Mouse (Mus musculus): ENCODE measurements around the gene Gpn1. TPM values are rescaled to one million over a fixed set of nuclear protein-coding genes. Genes with fewer than 3 reads are reported as not detected.

The Gpn1 gene
- total and polyA plus RNA-seq, 2 experiments from 2014 or later, result 40.4 to 68.4 TPM

DNA sequence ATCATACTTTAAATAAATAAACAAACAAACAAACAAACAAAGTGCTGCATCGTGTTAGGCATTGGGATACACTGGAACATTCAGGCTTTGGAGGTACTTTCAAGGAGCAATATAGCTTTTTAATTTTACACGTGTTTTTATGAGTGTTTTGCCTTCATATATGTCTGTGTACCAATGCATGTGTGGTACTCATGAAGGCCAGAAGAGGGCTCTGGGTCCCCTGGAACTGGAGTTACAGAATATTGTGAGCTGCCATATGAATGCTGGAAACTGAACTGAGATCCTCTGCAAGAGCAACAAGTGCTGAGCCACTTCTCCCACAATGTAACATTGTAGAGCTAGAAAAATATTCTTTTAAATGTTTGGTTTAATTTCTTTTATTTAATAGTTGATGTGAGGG lies 40.7 kb downstream of the Gpn1 start:
- H3K27me3 ChIP-seq (ENCODE audit: insufficient read depth, low read length), result no peaks in the 10 kb centered on the region
- H3K4me2 ChIP-seq (ENCODE audit: low read depth), result no peak overlapping the region
- H3K27ac ChIP-seq (ENCODE audit: low read depth, low read length), result no peak overlapping the region
- H3K9me3 ChIP-seq (ENCODE audit: low read length), result no peaks in the 10 kb centered on the region
- no peak overlapping the region for H3K4me3 ChIP-seq (ENCODE audit: low read depth, low read length)
- no peak overlapping the region for H3K9ac ChIP-seq
- peaks cover 73% of the 10 kb centered on the region for H3K36me3 ChIP-seq (ENCODE audit: insufficient read depth)
- no peak for TF ChIP-seq CTCF (IDR thresholded peaks at IDR 0.05; ENCODE audit: low read depth)
- WGBS, result 91% methylated on average over 2 of the region's 2 CpGs
- ATAC-seq, result no peak
- H3K4me1 ChIP-seq (ENCODE audit: insufficient read depth), result no peaks in the 10 kb centered on the region
- no peak for DNase-seq

DNA sequence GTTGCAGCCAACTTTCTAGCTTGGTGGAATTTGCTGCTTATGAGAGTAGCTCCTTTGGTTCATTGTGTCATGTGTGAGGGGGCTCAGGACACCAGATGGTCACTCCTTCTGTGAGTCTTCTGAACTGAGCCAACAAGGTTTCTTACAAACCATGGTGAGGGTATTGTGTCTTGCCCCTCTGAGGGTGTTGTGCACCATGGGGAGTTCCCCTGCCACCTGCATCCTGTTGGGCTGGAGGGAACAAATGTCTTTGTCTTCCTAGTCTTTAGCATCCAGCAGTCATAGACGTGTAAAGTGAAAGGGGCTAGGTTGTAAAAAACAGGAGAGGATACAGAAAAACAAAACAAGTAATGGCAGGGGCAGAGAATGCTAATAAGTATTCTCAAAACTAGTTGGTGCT lies 64.9 kb downstream of the Gpn1 start:
- 28% methylated on average over 1 of the region's 1 CpGs for WGBS
- ATAC-seq, result no peak

DNA sequence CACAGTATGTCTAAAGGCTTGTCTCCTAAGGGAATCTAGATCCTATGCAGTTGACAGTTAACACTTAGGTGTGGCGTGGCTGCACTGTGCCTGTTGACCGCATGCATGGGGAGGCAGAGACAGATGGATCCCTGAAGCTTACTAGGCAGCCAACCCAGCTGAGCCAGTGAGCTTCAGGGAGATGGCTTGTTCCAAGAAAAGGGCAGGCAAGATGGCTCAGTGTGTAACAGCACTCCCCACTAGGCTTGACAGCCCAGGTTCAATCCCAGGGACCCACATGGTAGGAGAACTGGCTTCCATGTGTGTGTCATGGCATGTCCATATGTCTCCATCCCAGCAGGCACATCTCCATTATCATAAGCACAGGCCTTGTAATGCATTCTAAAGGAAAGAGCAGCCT lies 65.8 kb downstream of the Gpn1 start:
- no peaks in the 10 kb centered on the region for H3K27me3 ChIP-seq (ENCODE audit: insufficient read depth, low read length)
- DNase-seq, result no peak
- no peak for ATAC-seq
- 91% methylated on average over 2 of the region's 2 CpGs for WGBS
- no peak overlapping the region for H3K27ac ChIP-seq (ENCODE audit: low read depth, low read length)
- no peaks in the 10 kb centered on the region for H3K4me1 ChIP-seq (ENCODE audit: insufficient read depth)
- H3K9ac ChIP-seq, result no peak overlapping the region
- peaks cover 28% of the 10 kb centered on the region for H3K36me3 ChIP-seq (ENCODE audit: insufficient read depth)
- no peak for TF ChIP-seq CTCF (IDR thresholded peaks at IDR 0.05; ENCODE audit: low read depth)
- H3K4me2 ChIP-seq (ENCODE audit: low read depth), result no peak overlapping the region
- H3K4me3 ChIP-seq (ENCODE audit: low read depth, low read length), result no peak overlapping the region
- H3K9me3 ChIP-seq (ENCODE audit: low read length), result no peaks in the 10 kb centered on the region

More for the DNA sequence above, 64.9 kb downstream of the Gpn1 start:
- TF ChIP-seq CTCF (IDR thresholded peaks at IDR 0.05; ENCODE audit: low read depth), result no peak
- no peaks in the 10 kb centered on the region for H3K9me3 ChIP-seq (ENCODE audit: low read length)
- H3K9ac ChIP-seq, result no peak overlapping the region
- no peaks in the 10 kb centered on the region for H3K4me1 ChIP-seq (ENCODE audit: insufficient read depth)
- H3K4me2 ChIP-seq (ENCODE audit: low read depth), result no peak overlapping the region
- H3K27ac ChIP-seq (ENCODE audit: low read depth, low read length), result no peak overlapping the region
- H3K4me3 ChIP-seq (ENCODE audit: low read depth, low read length), result no peak overlapping the region
- H3K36me3 ChIP-seq (ENCODE audit: insufficient read depth), result peaks cover 35% of the 10 kb centered on the region
- no peak for DNase-seq
- H3K27me3 ChIP-seq (ENCODE audit: insufficient read depth, low read length), result no peaks in the 10 kb centered on the region

DNA sequence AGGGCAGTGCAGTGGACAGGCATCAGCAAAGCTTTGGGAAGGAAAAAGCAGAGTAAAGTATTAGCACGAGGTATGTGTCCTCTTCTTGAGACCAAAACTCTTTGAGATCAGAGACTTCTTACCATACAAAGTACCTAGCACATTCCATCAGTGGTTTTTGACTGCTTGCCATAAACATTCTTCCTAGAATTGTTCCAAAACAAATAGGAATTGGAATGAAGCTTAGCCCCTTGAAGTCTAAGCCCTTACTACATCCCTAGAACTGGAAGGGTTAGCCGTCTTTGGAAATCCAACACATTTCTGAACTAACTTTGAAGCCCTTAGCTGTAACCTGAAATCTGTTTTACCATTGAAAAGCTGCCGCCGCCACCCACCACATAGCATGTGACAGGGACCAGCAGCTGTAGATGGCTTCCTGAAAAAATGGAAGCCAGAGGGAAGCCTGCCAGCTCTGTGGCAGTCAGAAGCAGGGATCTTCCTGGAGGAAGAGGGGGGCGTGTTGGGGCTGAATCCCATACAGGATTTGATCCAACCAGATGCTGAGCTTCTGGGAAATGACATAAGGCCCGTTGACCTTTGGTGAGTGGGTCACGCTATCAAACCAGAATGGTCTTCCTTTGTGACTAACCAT lies 67.6 kb downstream of the Gpn1 start:
- no peak overlapping the region for H3K4me3 ChIP-seq (ENCODE audit: low read depth, low read length)
- H3K27me3 ChIP-seq (ENCODE audit: insufficient read depth, low read length), result no peaks in the 10 kb centered on the region
- H3K4me1 ChIP-seq (ENCODE audit: insufficient read depth), result no peaks in the 10 kb centered on the region
- peaks cover 25% of the 10 kb centered on the region for H3K36me3 ChIP-seq (ENCODE audit: insufficient read depth)
- H3K4me2 ChIP-seq (ENCODE audit: low read depth), result no peak overlapping the region
- ATAC-seq, result no peak
- H3K9ac ChIP-seq, result no peak overlapping the region
- 81% methylated on average over 7 of the region's 7 CpGs for WGBS
- no peak overlapping the region for H3K27ac ChIP-seq (ENCODE audit: low read depth, low read length)
- DNase-seq, result peak; percentile 35
- no peak for TF ChIP-seq CTCF (IDR thresholded peaks at IDR 0.05; ENCODE audit: low read depth)
- no peaks in the 10 kb centered on the region for H3K9me3 ChIP-seq (ENCODE audit: low read length)

Other genes starting within 250 kb of the Gpn1 start
- gene Krtcap3, start 243.1 kb upstream of the Gpn1 start, total RNA-seq (2014; rRNA removed), result 2.6 and 8.6 TPM in 2 replicates
- 2.2 and 2.5 TPM in 2 replicates for gene Krtcap3, start 243.1 kb upstream of the Gpn1 start, polyA plus RNA-seq (2015; fragmentation: Nextera tagmentation; extraction: Ambion mirVana)
- gene Ift172, start 203.6 kb upstream of the Gpn1 start, total RNA-seq (2014; rRNA removed), result 31.1 and 42.6 TPM in 2 replicates
- 9.9 and 12.8 TPM in 2 replicates for gene Ift172, start 203.6 kb upstream of the Gpn1 start, polyA plus RNA-seq (2015; fragmentation: Nextera tagmentation; extraction: Ambion mirVana)
- gene Fndc4, start 198.7 kb upstream of the Gpn1 start, total RNA-seq (2014; rRNA removed), result 156 and 201 TPM in 2 replicates
- 108 and 111 TPM in 2 replicates for gene Fndc4, start 198.7 kb upstream of the Gpn1 start, polyA plus RNA-seq (2015; fragmentation: Nextera tagmentation; extraction: Ambion mirVana)
- gene Gckr, start 197.3 kb upstream of the Gpn1 start, total RNA-seq (2014; rRNA removed), result 0.05 and 1.5 TPM in 2 replicates
- 0.23 and 0.54 TPM in 2 replicates for gene Gckr, start 197.3 kb upstream of the Gpn1 start, polyA plus RNA-seq (2015; fragmentation: Nextera tagmentation; extraction: Ambion mirVana)
- 85.0 and 101 TPM in 2 replicates for gene Zfp512, start 42.3 kb upstream of the Gpn1 start, total RNA-seq (2014; rRNA removed)
- 60.3 and 80.2 TPM in 2 replicates for gene Zfp512, start 42.3 kb upstream of the Gpn1 start, polyA plus RNA-seq (2015; fragmentation: Nextera tagmentation; extraction: Ambion mirVana)
- gene 4930548H24Rik, start 9.0 kb upstream of the Gpn1 start, total RNA-seq (2014; rRNA removed), result 0.31 and 1.6 TPM in 2 replicates
- gene 4930548H24Rik, start 9.0 kb upstream of the Gpn1 start, polyA plus RNA-seq (2015; fragmentation: Nextera tagmentation; extraction: Ambion mirVana), result not detected in 2 replicates
- gene Slc4a1ap, start 32.3 kb downstream of the Gpn1 start, total RNA-seq (2014; rRNA removed), result 29.3 and 36.9 TPM in 2 replicates
- gene Slc4a1ap, start 32.3 kb downstream of the Gpn1 start, polyA plus RNA-seq (2015; fragmentation: Nextera tagmentation; extraction: Ambion mirVana), result 16.6 and 25.6 TPM in 2 replicates
- 25.2 and 29.6 TPM in 2 replicates for gene Supt7l, start 33.1 kb downstream of the Gpn1 start, total RNA-seq (2014; rRNA removed)
- 10.6 and 19.7 TPM in 2 replicates for gene Supt7l, start 33.1 kb downstream of the Gpn1 start, polyA plus RNA-seq (2015; fragmentation: Nextera tagmentation; extraction: Ambion mirVana)
- 166 and 203 TPM in 2 replicates for gene Mrpl33, start 102.2 kb downstream of the Gpn1 start, total RNA-seq (2014; rRNA removed)
- 295 and 354 TPM in 2 replicates for gene Mrpl33, start 102.2 kb downstream of the Gpn1 start, polyA plus RNA-seq (2015; fragmentation: Nextera tagmentation; extraction: Ambion mirVana)
- gene Rbks, start 202.9 kb downstream of the Gpn1 start, total RNA-seq (2014; rRNA removed), result 0.90 and 2.2 TPM in 2 replicates
- 2.3 and 3.4 TPM in 2 replicates for gene Rbks, start 202.9 kb downstream of the Gpn1 start, polyA plus RNA-seq (2015; fragmentation: Nextera tagmentation; extraction: Ambion mirVana)
- 42.6 and 42.7 TPM in 2 replicates for gene Babam2, start 202.9 kb downstream of the Gpn1 start, total RNA-seq (2014; rRNA removed)
- gene Babam2, start 202.9 kb downstream of the Gpn1 start, polyA plus RNA-seq (2015; fragmentation: Nextera tagmentation; extraction: Ambion mirVana), result 58.4 and 61.5 TPM in 2 replicates

Measured in forebrain, postnatal 0 days (tissue).